Mouse (Mus musculus) testis, adult 2 months (tissue): Measurements from ENCODE around the gene Arl15.

Experiments
- CTCF ChIP-seq: fragments of 200-500 bp; IDR thresholded peaks from 2 replicates; pipeline ENCODE4 v1.5.1; 2012; ENCODE audit warnings: low read depth, mild to moderate bottlenecking, inconsistent platforms, low read length, moderate library complexity; ENCODE audit not compliant: control insufficient read depth, insufficient read depth, insufficient replicate concordance
- POLR2A ChIP-seq: fragments of 200-500 bp; IDR thresholded peaks from 2 replicates; pipeline ENCODE4 v1.6.1; 2012; ENCODE audit warnings: low read depth, mild to moderate bottlenecking, inconsistent platforms, low read length, moderate library complexity; ENCODE audit not compliant: control insufficient read depth

DNA sequence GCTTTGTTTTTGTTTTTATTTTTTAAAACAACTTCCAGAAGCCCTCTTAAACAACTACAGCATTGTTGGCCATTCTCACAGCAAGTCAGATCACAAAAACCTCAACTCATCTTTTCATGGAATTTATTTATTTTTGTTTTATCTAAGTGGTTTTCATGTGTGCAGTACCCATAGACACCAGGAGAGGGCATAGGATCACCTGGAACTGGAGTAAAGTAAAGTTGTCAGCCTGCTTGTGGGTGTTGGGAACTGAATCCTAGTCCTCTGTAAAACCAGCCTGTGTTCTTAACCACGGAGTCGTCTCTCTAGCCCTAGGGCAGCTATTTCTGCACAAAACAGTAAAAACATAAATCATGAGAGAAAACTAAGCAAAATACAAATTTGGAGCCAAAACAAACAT is 334.1 kb downstream of the Arl15 start:
- TF ChIP-seq CTCF = no peak
- TF ChIP-seq POLR2A = no peak
